Mouse (Mus musculus): ENCODE measurements around the gene Vamp2. TPM values are rescaled to one million over a fixed set of nuclear protein-coding genes. Genes with fewer than 3 reads are reported as not detected.
A peak's percentile ranks its signal among the peaks of the same experiment; 100 is the strongest.

The Vamp2 gene
- total and polyA plus RNA-seq, 2 experiments: 5.2 to 36.9 TPM

DNA sequence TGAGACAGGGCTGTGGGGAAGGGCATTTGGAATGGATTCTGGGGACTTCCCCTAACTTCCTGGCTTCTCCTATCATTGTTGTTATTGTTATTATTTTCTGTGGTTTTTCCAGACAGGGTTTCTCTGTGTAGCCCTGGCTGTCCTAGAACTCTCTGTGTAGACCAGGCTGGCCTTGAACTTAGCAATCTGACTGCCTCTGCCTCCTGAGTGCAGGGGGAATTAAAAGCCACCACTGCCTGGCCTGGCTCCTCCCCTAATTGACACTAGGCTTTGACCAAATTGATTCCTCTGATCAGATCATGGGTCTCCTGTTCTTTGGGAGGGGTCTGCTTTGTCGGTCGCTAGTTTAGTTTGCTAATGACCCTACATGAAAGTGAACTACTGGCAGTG lies 38.4 kb downstream of the Vamp2 start:
- Histone ChIP-seq H3K27me3 (ENCODE audit: control insufficient read depth, insufficient read depth, low read length) (no peaks in the 10 kb centered on the region), H3K27ac (replicated peaks; ENCODE audit: insufficient read depth, low read depth, low read length) (no peak overlapping the region), H3K4me1 (ENCODE audit: control insufficient read depth, insufficient read depth, low read length) (peaks cover 11% of the 10 kb centered on the region; the same call in 1 of the 2 replicates), H3K36me3 (ENCODE audit: control insufficient read depth, insufficient read depth, low read length) (no peaks in the 10 kb centered on the region), H3K4me3 (ENCODE audit: insufficient read depth, low read depth, low read length) (no peak overlapping the region), H3K79me2 (ENCODE audit: control insufficient read depth, insufficient read depth, low read length) (no peaks in the 10 kb centered on the region), H3K9ac (ENCODE audit: low read depth, low read length) (no peak overlapping the region)
- TF ChIP-seq POLR2A (IDR thresholded peaks at IDR 0.05; ENCODE audit: extremely low read depth, insufficient read depth, low read length) (no peak), CTCF (IDR thresholded peaks at IDR 0.05; ENCODE audit: low read depth, low read length) (no peak)
- DNase-seq (ENCODE audit: extremely low read depth, low read depth, low spot score): no peak
- WGBS: 73% methylated on average over 2 of the region's 2 CpGs

DNA sequence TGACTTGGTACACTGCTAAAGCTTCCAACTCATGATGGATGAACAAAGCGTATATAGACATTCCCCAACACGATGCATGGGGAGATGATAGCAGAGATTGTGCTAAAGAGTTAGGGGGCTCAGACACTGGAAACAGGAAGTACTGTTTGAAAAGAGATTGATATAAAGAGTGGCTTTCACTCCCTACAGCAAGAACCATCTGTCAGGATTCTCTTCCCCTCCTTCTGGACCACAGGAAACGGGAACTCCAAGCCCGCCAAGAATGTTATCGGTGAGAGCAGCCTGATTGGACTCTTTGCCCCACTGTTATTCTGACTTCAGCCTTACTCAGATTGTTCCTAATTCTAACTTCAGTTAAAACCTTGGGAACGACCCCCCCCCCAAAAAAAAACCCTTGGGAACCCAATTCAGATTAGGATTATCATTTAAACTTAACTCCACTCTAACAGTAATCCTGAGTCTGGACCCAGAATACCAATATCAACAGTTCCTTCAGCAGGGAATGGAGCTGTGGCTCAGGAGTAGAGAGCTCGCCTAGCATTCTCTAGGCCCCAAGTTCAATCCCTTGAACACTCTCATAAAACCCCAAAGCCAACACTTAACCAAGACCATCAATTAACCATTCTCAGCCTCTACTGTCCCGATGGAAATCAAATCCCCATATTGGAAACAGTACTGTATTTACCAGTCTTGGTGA lies 40.3 kb downstream of the Vamp2 start:
- Histone ChIP-seq H3K27me3 (ENCODE audit: control insufficient read depth, insufficient read depth, low read length) (no peaks in the 10 kb centered on the region), H3K36me3 (ENCODE audit: control insufficient read depth, insufficient read depth, low read length) (no peaks in the 10 kb centered on the region), H3K79me2 (ENCODE audit: control insufficient read depth, insufficient read depth, low read length) (no peaks in the 10 kb centered on the region), H3K4me1 (ENCODE audit: control insufficient read depth, insufficient read depth, low read length) (peaks cover 8% of the 10 kb centered on the region; the same call in 1 of the 2 replicates), H3K9ac (ENCODE audit: low read depth, low read length) (no peak overlapping the region), H3K27ac (replicated peaks; ENCODE audit: insufficient read depth, low read depth, low read length) (no peak overlapping the region), H3K4me3 (ENCODE audit: insufficient read depth, low read depth, low read length) (no peak overlapping the region)
- 68% methylated on average over 8 of the region's 8 CpGs for WGBS
- TF ChIP-seq POLR2A (IDR thresholded peaks at IDR 0.05; ENCODE audit: extremely low read depth, insufficient read depth, low read length): no peak
- TF ChIP-seq CTCF (IDR thresholded peaks at IDR 0.05; ENCODE audit: low read depth, low read length): no peak
- DNase-seq (ENCODE audit: extremely low read depth, low read depth, low spot score): no peak

DNA sequence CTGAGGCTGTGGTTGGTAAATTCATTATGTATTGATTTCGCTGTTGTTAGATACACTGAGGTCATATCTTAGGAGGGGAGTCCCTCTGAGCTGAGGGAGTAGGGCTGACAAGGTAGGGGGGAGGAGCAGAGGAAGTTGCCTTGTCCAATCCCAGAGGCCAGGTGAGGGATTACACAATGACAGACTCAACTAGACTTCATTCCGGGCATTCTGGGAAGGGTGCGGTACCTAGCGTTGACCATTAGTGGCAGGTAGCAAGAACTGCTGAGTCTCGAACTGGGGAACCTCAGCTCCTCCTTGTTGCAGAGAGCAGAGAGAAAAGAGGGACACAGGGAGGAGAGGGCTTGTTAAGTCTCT lies 45.3 kb downstream of the Vamp2 start:
- no peak for DNase-seq (ENCODE audit: extremely low read depth, low read depth, low spot score)
- TF ChIP-seq POLR2A (IDR thresholded peaks at IDR 0.05; ENCODE audit: extremely low read depth, insufficient read depth, low read length): no peak
- TF ChIP-seq CTCF (IDR thresholded peaks at IDR 0.05; ENCODE audit: low read depth, low read length): no peak
- Histone ChIP-seq H3K36me3 (ENCODE audit: control insufficient read depth, insufficient read depth, low read length) (no peaks in the 10 kb centered on the region), H3K4me1 (ENCODE audit: control insufficient read depth, insufficient read depth, low read length) (peaks cover 4% of the 10 kb centered on the region; the same call in 1 of the 2 replicates), H3K79me2 (ENCODE audit: control insufficient read depth, insufficient read depth, low read length) (no peaks in the 10 kb centered on the region), H3K9ac (ENCODE audit: low read depth, low read length) (no peak overlapping the region), H3K27ac (replicated peaks; ENCODE audit: insufficient read depth, low read depth, low read length) (no peak overlapping the region), H3K4me3 (ENCODE audit: insufficient read depth, low read depth, low read length) (no peak overlapping the region), H3K27me3 (ENCODE audit: control insufficient read depth, insufficient read depth, low read length) (no peaks in the 10 kb centered on the region)
- WGBS: 34% methylated on average over 5 of the region's 5 CpGs

DNA sequence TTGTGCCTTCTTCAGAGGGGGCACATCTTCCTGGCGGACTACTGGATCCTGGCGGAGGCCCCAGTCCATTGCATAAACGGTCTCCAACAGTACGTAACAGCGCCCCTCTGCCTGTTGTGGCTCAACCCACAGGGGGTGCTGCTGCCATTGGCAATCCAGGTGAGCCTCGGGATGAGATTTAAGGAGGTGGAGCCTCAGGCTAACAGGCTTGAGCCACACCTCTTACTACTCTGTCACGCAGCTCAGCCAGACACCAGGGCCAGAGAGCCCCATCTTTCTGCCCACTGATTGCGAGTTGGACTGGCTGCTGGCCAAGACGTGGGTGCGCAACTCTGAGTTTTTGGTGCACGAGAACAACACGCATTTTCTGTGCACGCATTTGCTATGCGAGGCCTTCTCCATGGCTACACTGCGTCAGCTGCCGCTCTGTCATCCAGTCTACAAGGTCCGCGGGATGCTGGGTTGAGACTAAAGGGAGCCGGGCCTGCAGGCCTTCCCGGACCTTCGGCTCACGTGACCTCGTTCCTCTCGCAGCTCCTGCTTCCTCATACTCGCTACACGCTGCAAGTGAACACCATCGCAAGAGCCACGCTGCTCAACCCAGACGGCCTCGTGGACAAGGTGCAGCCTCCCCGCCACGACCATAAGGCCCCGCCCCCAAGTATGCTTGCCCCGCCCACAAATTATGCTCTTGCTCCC lies 45.8 kb downstream of the Vamp2 start:
- peak overlapping the region; percentile 26 for H3K4me3 ChIP-seq (ENCODE audit: insufficient read depth, low read depth, low read length)
- no peaks in the 10 kb centered on the region for H3K36me3 ChIP-seq (ENCODE audit: control insufficient read depth, insufficient read depth, low read length)
- H3K4me1 ChIP-seq (ENCODE audit: control insufficient read depth, insufficient read depth, low read length): peaks cover 4% of the 10 kb centered on the region; the same call in 1 of the 2 replicates
- peak overlapping the region; percentile 2; the same call in 1 of the 2 replicates for H3K9ac ChIP-seq (ENCODE audit: low read depth, low read length)
- H3K27me3 ChIP-seq (ENCODE audit: control insufficient read depth, insufficient read depth, low read length): no peaks in the 10 kb centered on the region
- DNase-seq (ENCODE audit: extremely low read depth, low read depth, low spot score): peak; percentile 37
- TF ChIP-seq CTCF (IDR thresholded peaks at IDR 0.05; ENCODE audit: low read depth, low read length): peak; percentile 46
- TF ChIP-seq POLR2A (IDR thresholded peaks at IDR 0.05; ENCODE audit: extremely low read depth, insufficient read depth, low read length): no peak
- WGBS: 8% methylated on average over 34 of the region's 34 CpGs
- H3K79me2 ChIP-seq (ENCODE audit: control insufficient read depth, insufficient read depth, low read length): no peaks in the 10 kb centered on the region
- no peak overlapping the region for H3K27ac ChIP-seq (replicated peaks; ENCODE audit: insufficient read depth, low read depth, low read length)

DNA sequence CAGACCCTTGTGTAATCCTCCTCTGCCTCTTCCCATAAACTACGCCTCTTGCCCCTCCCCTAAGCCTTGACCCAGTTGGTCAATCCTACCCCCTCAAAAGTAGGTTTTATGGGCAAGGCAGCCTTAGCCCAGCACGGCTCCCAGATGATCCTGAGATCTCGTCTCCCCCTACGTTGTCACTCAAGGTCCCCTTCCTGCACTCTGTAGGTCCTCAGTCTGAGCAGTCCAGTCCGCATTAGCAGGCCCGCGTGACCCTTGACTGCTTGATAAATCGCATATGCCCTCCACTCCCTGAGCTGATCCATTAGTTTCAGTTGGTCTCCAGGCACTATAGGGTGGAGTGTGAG lies 46.3 kb downstream of the Vamp2 start:
- H3K9ac ChIP-seq (ENCODE audit: low read depth, low read length): no peak overlapping the region
- WGBS: 66% methylated on average over 8 of the region's 8 CpGs
- DNase-seq (ENCODE audit: extremely low read depth, low read depth, low spot score): no peak

DNA sequence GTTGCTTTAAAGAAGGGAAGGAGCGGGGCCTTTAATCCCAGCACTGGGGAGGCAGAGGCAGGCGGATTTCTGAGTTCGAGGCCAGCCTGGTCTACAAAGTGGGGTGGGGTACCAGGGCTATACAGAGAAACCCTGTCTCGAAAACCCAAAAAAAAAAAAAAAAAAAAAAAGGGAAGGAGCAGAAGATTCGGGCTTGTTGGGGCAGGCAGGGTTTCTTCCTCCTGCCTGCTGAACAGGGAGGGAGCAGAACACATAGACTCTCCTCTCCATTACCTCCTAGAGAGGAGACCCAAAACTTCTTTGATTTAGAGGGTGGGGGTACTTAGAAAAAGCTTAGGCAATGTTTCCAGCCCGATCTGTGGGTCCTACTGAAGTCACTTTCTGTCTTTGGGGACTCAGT lies 47.1 kb downstream of the Vamp2 start:
- Histone ChIP-seq H3K4me1 (ENCODE audit: control insufficient read depth, insufficient read depth, low read length) (peaks cover 4% of the 10 kb centered on the region; the same call in 1 of the 2 replicates), H3K79me2 (ENCODE audit: control insufficient read depth, insufficient read depth, low read length) (no peaks in the 10 kb centered on the region), H3K36me3 (ENCODE audit: control insufficient read depth, insufficient read depth, low read length) (no peaks in the 10 kb centered on the region), H3K4me3 (ENCODE audit: insufficient read depth, low read depth, low read length) (no peak overlapping the region), H3K9ac (ENCODE audit: low read depth, low read length) (no peak overlapping the region), H3K27ac (replicated peaks; ENCODE audit: insufficient read depth, low read depth, low read length) (no peak overlapping the region), H3K27me3 (ENCODE audit: control insufficient read depth, insufficient read depth, low read length) (no peaks in the 10 kb centered on the region)
- WGBS: 95% methylated on average over 5 of the region's 6 CpGs
- DNase-seq (ENCODE audit: extremely low read depth, low read depth, low spot score): no peak
- TF ChIP-seq CTCF (IDR thresholded peaks at IDR 0.05; ENCODE audit: low read depth, low read length) (no peak), POLR2A (IDR thresholded peaks at IDR 0.05; ENCODE audit: extremely low read depth, insufficient read depth, low read length) (no peak)

More for the DNA sequence above, 46.3 kb downstream of the Vamp2 start:
- Histone ChIP-seq H3K79me2 (ENCODE audit: control insufficient read depth, insufficient read depth, low read length) (no peaks in the 10 kb centered on the region), H3K27me3 (ENCODE audit: control insufficient read depth, insufficient read depth, low read length) (no peaks in the 10 kb centered on the region), H3K4me3 (ENCODE audit: insufficient read depth, low read depth, low read length) (peak overlapping the region; percentile 26; the same call in 1 of the 2 replicates), H3K27ac (replicated peaks; ENCODE audit: insufficient read depth, low read depth, low read length) (no peak overlapping the region), H3K4me1 (ENCODE audit: control insufficient read depth, insufficient read depth, low read length) (peaks cover 4% of the 10 kb centered on the region; the same call in 1 of the 2 replicates), H3K36me3 (ENCODE audit: control insufficient read depth, insufficient read depth, low read length) (no peaks in the 10 kb centered on the region)
- no peak for TF ChIP-seq POLR2A (IDR thresholded peaks at IDR 0.05; ENCODE audit: extremely low read depth, insufficient read depth, low read length)
- TF ChIP-seq CTCF (IDR thresholded peaks at IDR 0.05; ENCODE audit: low read depth, low read length): no peak

Other genes with a start within 250 kb of the Vamp2 start
- gene Ndel1, start 216.6 kb upstream of the Vamp2 start, total RNA-seq (2014; rRNA removed): 41.3 and 45.8 TPM in 2 replicates
- gene Ndel1, start 216.6 kb upstream of the Vamp2 start, polyA plus RNA-seq (2012; rRNA removed): 27.5 and 33.8 TPM in 2 replicates
- under 0.01 and 0.07 TPM in 2 replicates for gene Rnf222, start 199.9 kb upstream of the Vamp2 start, total RNA-seq (2014; rRNA removed)
- 0.11 TPM in 1 of 2 replicates, not detected in the other for gene Rnf222, start 199.9 kb upstream of the Vamp2 start, polyA plus RNA-seq (2012; rRNA removed)
- 1,005 and 1,133 TPM in 2 replicates for gene Rpl26, start 186.9 kb upstream of the Vamp2 start, total RNA-seq (2014; rRNA removed)
- 292 and 293 TPM in 2 replicates for gene Rpl26, start 186.9 kb upstream of the Vamp2 start, polyA plus RNA-seq (2012; rRNA removed)
- not detected in 2 replicates for gene Odf4, start 161.4 kb upstream of the Vamp2 start, total RNA-seq (2014; rRNA removed)
- gene Odf4, start 161.4 kb upstream of the Vamp2 start, polyA plus RNA-seq (2012; rRNA removed): not detected in 2 replicates
- 2.4 and 3.2 TPM in 2 replicates for gene Arhgef15, start 131.0 kb upstream of the Vamp2 start, total RNA-seq (2014; rRNA removed)
- gene Arhgef15, start 131.0 kb upstream of the Vamp2 start, polyA plus RNA-seq (2012; rRNA removed): 11.7 and 14.8 TPM in 2 replicates
- 0.28 and 0.81 TPM in 2 replicates for gene Slc25a35, start 120.4 kb upstream of the Vamp2 start, total RNA-seq (2014; rRNA removed)
- gene Slc25a35, start 120.4 kb upstream of the Vamp2 start, polyA plus RNA-seq (2012; rRNA removed): 2.4 and 2.5 TPM in 2 replicates
- gene Rangrf, start 113.3 kb upstream of the Vamp2 start, total RNA-seq (2014; rRNA removed): 3.1 and 6.8 TPM in 2 replicates
- 5.5 and 6.1 TPM in 2 replicates for gene Rangrf, start 113.3 kb upstream of the Vamp2 start, polyA plus RNA-seq (2012; rRNA removed)
- 7.0 and 9.4 TPM in 2 replicates for gene Pfas, start 80.0 kb upstream of the Vamp2 start, total RNA-seq (2014; rRNA removed)
- 4.9 and 5.0 TPM in 2 replicates for gene Pfas, start 80.0 kb upstream of the Vamp2 start, polyA plus RNA-seq (2012; rRNA removed)
- 2.6 and 5.0 TPM in 2 replicates for gene Ctc1, start 72.6 kb upstream of the Vamp2 start, total RNA-seq (2014; rRNA removed)
- 8.1 and 12.5 TPM in 2 replicates for gene Ctc1, start 72.6 kb upstream of the Vamp2 start, polyA plus RNA-seq (2012; rRNA removed)
- 0.37 and 1.2 TPM in 2 replicates for gene Aurkb, start 42.8 kb upstream of the Vamp2 start, total RNA-seq (2014; rRNA removed)
- 0.34 and 0.66 TPM in 2 replicates for gene Aurkb, start 42.8 kb upstream of the Vamp2 start, polyA plus RNA-seq (2012; rRNA removed)
- 6.1 and 6.5 TPM in 2 replicates for gene Borcs6, start 28.8 kb upstream of the Vamp2 start, total RNA-seq (2014; rRNA removed)
- gene Borcs6, start 28.8 kb upstream of the Vamp2 start, polyA plus RNA-seq (2012; rRNA removed): 10.5 and 11.2 TPM in 2 replicates
- 1.8 and 2.2 TPM in 2 replicates for gene Tmem107, start 17.7 kb upstream of the Vamp2 start, total RNA-seq (2014; rRNA removed)
- gene Tmem107, start 17.7 kb upstream of the Vamp2 start, polyA plus RNA-seq (2012; rRNA removed): 3.3 and 4.7 TPM in 2 replicates
- gene Per1, start 6.7 kb downstream of the Vamp2 start, total RNA-seq (2014; rRNA removed): 8.0 and 9.0 TPM in 2 replicates
- gene Per1, start 6.7 kb downstream of the Vamp2 start, polyA plus RNA-seq (2012; rRNA removed): 4.6 and 6.9 TPM in 2 replicates
- gene Hes7, start 31.9 kb downstream of the Vamp2 start, total RNA-seq (2014; rRNA removed): not detected in 2 replicates
- 0.05 TPM in 1 of 2 replicates, not detected in the other for gene Hes7, start 31.9 kb downstream of the Vamp2 start, polyA plus RNA-seq (2012; rRNA removed)
- gene 9130213A22Rik, start 34.1 kb downstream of the Vamp2 start, total RNA-seq (2014; rRNA removed): 0.13 TPM in 1 of 2 replicates, not detected in the other
- gene 9130213A22Rik, start 34.1 kb downstream of the Vamp2 start, polyA plus RNA-seq (2012; rRNA removed): 0.05 and 0.10 TPM in 2 replicates
- gene Aloxe3, start 37.4 kb downstream of the Vamp2 start, total RNA-seq (2014; rRNA removed): not detected in 2 replicates
- gene Aloxe3, start 37.4 kb downstream of the Vamp2 start, polyA plus RNA-seq (2012; rRNA removed): 0.09 TPM in 1 of 2 replicates, not detected in the other
- not detected in 2 replicates for gene Alox12b, start 68.5 kb downstream of the Vamp2 start, total RNA-seq (2014; rRNA removed)
- not detected in 2 replicates for gene Alox12b, start 68.5 kb downstream of the Vamp2 start, polyA plus RNA-seq (2012; rRNA removed)
- gene Alox8, start 109.4 kb downstream of the Vamp2 start, total RNA-seq (2014; rRNA removed): not detected in 2 replicates
- gene Alox8, start 109.4 kb downstream of the Vamp2 start, polyA plus RNA-seq (2012; rRNA removed): not detected in 2 replicates
- gene Gucy2e, start 148.5 kb downstream of the Vamp2 start, total RNA-seq (2014; rRNA removed): not detected in 2 replicates
- not detected in 2 replicates for gene Gucy2e, start 148.5 kb downstream of the Vamp2 start, polyA plus RNA-seq (2012; rRNA removed)
- gene Cntrob, start 235.3 kb downstream of the Vamp2 start, total RNA-seq (2014; rRNA removed): 2.5 and 3.0 TPM in 2 replicates
- gene Cntrob, start 235.3 kb downstream of the Vamp2 start, polyA plus RNA-seq (2012; rRNA removed): 3.0 and 3.9 TPM in 2 replicates
- 37.5 and 40.9 TPM in 2 replicates for gene Trappc1, start 235.5 kb downstream of the Vamp2 start, total RNA-seq (2014; rRNA removed)
- gene Trappc1, start 235.5 kb downstream of the Vamp2 start, polyA plus RNA-seq (2012; rRNA removed): 35.1 and 38.3 TPM in 2 replicates
- 0.13 and 0.28 TPM in 2 replicates for gene Kcnab3, start 237.8 kb downstream of the Vamp2 start, total RNA-seq (2014; rRNA removed)
- 0.50 and 0.84 TPM in 2 replicates for gene Kcnab3, start 237.8 kb downstream of the Vamp2 start, polyA plus RNA-seq (2012; rRNA removed)

Data from liver, adult 2 months (tissue).